Mouse (Mus musculus) megakaryocyte, adult 5-6 weeks (primary cell): ENCODE data around the gene Krt20. TPM values are rescaled to one million over a fixed set of nuclear protein-coding genes. Genes with fewer than 3 reads are reported as not detected.

ENCODE experiments used
- ATAC-seq: 2 replicates; pipeline ENCODE4 v1.8.0; 2016; ENCODE audit warnings: mild to moderate bottlenecking, inconsistent platforms; ENCODE audit not compliant: poor library complexity, severe bottlenecking
- total RNA-seq, 2 experiments: library from RNA; stranded (forward) in 1 of 2; stranded (reverse) in 1 of 2; fragments of 153-499, 151-499 nt in 1 of 2; fragments of 221-1000, 200-1000 nt in 1 of 2; gene quantifications; 2 replicates each; pipeline versions ENCODE4 v1.2.3 to v1.2.4; 2015 to 2017

Gene Krt20
- total RNA-seq, 2 experiments from 2014 or later: not detected

DNA sequence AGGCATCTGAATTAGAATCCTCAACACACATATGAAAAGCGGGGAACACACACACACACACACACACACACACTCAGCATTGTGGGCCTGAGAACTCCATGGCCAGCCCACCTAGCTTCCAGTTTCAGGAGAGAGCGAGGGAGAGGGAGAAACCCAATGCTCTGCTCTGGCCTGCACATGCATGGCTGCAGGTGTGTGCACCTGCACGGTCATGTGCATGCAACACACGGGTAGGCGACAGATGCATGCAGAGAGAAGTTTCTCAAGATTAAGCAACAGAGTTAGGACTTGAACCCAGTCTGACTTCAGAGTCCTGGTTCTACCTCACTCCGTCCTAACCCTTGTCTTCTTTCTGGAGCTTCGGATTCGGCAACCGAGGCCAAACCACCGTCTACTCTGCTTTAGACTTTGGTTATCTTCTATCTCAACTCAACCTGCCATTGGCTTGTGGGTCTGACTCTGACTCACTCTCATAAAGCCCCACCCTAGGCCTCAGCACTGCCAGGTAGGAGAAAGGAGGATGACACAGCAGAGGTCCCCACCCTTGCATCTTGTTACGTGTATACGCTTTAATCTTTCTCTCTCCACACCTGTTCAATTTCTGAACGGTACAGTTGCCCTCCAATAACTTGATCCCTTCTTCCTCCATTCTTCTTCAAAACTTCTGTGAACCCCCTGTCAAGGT, 23.3 kb downstream of the Krt20 start:
- ATAC-seq: no peak

DNA sequence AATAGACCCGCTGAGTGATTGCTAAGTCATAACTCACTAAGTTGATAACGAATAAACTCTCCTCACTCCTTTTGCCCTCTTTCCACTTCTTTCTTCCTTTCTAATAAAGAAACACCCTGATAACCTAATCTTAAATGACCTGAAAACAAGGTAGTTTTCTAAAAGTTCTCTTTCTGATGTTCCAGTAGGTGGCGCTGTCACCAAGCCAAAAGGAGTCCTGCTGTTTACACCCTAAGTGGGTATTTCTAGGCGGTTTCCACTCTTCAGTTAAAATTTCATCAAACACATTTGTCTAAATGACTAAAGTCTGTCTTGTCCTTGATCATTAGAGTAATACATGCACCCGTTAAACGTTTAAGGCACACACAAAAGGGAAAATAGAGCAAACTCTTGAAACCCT, 24.7 kb downstream of the Krt20 start:
- ATAC-seq: no peak

DNA sequence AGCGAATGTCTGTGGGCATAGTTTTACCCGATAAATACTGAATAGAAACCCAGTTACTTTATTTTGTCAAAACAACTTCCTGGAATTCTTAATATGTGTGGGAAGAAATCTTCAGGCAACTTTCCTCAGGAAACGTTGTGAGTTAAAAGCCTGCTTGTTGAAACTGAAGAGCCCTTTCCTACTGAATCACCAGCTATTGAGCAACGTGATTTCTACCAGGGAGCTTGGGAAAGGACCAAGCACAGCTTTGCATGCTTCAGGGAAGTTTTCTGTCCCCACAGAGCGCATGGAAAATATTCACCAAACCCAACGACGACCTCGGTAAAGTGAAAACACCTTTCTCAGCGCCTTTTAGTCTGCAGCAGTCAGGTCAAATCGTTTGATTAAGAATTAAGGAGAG, 31.8 kb downstream of the Krt20 start:
- ATAC-seq: no peak

DNA sequence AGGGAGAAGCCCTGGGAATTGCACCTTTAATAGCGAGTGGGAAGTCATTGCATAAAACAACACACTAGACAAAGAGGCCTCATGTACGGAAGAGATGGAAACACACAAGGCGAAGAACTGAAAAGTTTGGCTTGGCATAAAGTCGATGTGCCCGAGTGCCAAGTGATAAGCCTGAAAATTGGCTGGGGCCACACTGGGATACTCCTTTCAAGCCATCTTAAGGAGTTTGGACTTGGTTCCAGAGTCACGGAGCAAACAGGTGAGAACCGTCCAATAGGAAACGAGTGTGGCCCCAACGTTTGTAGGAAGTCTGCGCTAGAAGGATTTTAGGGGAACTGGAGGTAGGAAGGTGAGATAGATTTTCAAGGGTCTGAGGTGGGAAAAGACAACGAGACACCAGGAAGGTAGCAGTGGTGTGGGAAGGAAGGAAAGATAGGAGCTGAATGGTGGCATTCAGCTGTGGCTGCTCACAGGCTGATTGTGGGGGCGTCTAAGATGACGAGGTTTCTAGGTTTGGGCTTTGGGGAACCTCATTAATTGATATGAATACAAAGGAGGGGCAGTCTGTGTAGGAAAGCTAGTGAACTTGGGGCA, 37.9 kb downstream of the Krt20 start:
- no peak for ATAC-seq

DNA sequence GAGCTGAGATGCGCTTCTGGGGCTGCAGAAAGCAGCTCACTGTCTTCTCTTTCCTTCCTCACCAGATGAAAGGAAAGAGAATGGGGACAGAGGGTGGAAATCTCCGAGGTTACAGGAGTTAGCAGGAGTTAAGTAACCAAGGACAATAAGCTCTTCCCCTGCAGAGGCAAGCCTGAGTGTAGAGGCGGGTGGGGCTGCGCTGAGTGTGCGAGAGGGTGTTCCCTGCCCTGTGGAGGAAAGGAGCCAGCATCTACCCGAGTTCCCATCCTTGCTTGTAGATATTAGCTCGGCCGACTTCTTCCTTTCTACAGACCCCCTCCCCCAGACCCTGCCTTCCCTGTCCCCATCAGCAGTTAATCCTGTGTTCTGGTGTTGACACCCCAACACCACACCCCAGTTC, 39.1 kb downstream of the Krt20 start:
- no peak for ATAC-seq

DNA sequence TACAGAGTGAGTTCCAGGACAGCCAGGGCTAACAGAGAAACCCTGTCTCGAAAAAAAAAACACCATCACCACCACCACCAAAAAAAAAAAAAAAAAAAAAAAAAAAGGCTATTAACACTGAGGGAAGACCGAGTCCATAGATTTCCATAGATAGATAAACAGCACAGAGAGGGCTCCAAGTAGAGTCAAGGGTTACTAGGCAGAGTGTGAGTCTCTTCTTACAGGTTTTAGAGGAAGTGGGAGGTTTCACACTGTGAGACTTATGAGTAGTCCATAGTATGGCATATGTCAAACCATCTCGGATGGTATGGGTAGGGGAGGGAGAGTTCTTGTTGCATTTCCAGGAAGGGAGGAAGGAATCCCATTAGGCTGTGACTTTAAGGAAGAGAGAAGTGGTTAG, 39.9 kb downstream of the Krt20 start:
- no peak for ATAC-seq

DNA sequence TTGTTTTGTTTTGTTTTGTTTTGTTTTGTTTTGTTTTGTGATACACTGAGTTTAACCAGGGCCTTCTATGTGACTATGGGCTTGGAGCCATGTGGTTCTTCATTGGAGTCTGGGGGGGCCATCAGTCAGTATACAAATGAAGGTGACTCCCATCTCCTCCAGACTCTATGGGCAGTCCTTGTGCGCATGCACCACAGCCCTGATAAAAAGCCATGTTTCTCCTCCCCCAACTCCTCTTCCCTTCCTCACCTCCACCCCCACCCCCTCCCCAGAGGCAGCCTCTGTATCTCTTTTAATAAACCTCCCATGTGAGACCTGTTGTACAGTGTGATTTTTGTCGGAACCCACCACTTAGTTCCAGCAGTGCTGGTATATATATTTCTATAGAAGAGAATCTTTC, 41.3 kb downstream of the Krt20 start:
- no peak for ATAC-seq

DNA sequence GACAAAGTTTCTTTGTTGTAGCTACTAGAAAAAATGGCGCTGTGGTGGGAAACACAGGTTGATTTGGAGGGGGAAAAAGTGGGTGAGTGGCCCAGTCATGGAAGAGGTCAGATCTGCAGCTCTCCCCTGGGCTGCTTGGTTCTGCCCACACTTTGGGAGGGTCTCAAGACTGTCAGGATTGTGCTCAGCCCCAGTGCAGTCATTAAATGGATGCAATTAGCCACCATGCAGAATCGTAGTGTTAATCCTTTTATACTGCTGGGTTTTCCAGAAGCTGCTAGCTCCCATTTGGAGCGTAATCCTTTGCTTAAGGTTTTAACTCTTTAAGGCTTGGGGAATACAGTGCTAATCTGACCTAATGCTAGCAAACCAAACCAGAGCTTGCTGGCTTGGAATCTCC, 41.9 kb downstream of the Krt20 start:
- ATAC-seq: no peak

DNA sequence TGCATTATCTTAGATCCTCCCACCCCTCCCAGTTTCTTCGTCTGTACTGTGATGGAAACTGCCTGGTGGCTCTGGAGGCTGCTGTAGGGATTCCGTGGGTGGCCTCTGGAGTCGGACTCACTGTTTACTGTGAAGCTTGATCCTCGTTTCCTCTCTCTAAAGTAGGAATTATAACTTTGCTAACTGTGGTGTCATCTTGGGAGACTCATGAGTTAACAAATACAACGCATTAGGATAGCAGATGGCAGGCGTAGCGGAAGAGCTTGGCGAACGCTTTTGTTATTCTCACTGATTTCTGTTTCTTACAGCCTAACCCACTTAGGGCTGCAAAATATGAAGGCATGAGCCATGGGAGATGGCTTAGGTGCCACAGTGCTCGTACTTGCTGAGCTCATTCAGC, 45.5 kb downstream of the Krt20 start:
- ATAC-seq: no peak

DNA sequence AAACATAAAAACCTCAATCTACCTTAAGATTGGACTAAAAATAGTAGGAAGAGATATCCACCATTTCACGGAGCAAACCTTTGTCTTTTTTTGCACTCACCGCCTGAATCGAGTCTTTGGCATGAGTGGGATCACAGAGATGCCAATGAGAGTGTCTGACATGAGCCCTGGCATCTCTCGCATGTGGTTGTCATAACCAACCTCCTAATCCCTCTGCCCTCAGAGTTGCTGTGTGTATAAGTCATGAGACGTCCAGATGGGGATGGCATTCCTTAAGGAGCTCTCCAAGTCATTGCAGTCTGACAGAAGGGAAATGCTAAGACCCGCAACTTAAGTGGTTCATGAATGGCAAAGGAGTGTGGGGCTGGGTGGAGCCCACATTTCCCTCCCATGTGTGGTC, 46.6 kb downstream of the Krt20 start:
- no peak for ATAC-seq

DNA sequence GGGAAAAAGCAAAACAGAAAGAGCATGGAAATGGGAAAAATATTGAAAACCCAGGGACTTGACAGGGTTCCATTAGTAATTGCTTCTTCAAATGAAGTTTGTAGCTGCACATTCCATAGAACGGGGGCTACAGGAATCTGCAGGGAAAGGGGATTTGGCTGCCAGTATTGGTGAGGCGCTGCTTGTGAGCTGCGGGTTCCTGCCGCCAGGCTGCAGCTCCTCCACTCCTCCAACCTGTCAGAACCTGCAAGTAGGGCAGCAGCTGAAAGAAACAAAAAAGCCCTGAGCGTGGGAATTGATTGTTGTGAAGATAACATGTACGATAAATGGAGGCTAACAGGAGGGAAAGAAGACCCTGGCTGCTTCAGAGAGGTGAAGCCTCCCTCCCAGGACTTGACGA, 47.1 kb downstream of the Krt20 start:
- ATAC-seq: no peak

DNA sequence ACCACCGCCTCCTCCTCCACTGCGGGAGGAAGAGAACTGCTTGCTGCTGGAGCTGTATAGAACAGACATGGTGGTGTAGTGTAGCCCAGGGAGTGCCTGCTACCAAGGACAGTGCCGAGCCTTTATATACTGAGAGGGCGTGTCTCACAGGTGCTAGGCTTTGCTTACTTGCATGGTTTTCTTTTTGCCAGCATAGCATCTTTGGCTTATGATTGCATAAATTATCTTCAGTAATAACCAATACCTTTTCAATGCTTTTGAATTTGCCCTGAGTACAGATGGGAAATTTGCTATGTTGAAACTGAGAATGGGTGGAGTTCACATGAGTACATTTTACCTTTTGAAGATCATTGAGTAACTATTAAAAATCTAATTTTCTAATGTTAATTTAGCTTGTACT, 48.7 kb downstream of the Krt20 start, which contains the start of gene Krt10:
Gene Krt10, minus strand, starts transcription at position 101 of the 400 bp plus-strand sequence.
- no peak for ATAC-seq

DNA sequence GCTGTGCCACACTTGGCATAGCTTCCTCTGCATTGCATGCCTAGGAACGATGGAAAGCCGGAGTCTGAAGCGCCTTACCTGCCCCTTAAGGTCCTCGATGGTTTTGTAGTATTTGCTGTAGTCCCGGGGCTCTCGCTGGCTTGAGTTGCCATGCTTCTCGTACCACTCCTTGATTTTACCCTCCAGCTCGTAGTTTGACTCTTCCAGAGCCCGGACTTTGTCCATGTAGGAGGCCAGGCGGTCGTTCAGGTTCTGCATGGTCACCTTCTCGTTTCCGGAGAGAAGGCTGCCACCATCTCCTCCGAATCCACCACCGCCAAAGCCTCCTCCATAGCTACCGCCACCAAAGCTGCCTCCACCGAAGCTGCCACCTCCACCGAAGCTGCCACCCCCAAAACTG, 49.3 kb downstream of the Krt20 start:
- no peak for ATAC-seq

DNA sequence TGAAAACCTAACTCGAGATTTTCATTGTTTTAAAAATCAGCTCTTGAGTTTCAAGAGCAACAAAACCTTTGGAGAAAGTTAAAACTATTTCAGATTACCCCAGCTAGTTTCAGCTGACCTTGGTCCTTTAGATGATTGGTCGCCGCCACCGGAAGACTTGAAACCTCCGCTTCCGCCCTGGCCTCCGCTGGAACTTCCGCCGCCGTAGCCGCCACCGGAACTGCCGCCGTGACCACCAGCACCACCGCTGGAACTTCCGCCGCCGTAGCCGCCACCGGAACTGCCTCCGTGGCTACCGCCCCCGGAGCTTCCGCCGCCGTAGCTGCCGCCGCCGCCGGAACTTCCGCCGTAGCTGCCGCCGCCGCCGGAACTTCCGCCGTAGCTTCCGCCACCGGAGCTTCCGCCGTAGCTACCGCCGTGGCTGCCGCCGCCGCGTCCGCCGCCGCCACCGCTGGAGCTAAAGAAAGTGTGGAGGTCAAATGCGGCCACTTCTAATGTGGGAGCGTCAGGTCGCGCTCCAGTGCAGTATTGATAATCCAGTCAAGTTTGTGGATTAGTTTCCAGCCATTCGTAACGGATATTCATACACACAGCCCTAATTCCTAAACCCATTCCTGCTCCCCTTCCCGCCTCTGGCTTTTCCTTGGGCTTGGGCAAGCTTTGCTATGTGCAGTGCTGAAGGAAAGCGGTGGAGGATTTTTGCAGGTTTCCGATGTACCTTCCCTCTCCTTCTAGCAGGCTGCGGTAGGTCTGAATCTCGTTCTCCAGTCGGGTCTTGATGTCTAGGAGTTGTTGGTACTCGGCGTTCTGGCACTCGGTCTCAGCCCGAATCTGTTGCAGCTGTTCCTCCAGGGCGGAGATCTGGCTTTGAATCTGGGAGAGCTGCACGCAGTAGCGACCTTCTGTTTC, 51.9 kb downstream of the Krt20 start:
- ATAC-seq: peak; percentile 99

DNA sequence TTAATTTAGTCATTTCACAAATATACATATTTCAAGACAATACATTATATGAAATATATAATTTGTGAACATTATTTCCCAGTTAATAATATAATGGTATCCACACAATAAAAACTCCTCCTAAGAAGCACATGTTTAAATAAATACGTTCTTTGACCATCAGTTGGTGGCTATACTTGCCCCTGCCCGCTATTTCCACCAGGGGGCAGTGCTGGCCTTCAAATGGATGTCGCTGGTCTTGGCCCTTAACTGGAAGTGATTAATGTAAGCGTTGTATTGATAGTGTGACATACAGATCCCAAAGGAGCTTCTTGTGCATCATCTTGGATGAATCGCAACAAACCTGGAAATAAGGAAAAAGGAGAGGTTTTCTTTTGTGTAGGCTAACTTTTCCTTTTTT, 58.4 kb downstream of the Krt20 start:
- ATAC-seq: peak; percentile 79

Other genes with a start within 250 kb of the Krt20 start
- gene Smarce1, start 207.1 kb downstream of the Krt20 start, total RNA-seq (2015): 59.4 and 72.9 TPM in 2 replicates
- gene Smarce1, start 207.1 kb downstream of the Krt20 start, total RNA-seq (2017): 177 and 179 TPM in 2 replicates
- not detected in 2 replicates for gene Krt222, start 194.1 kb downstream of the Krt20 start, total RNA-seq (2015)
- not detected in 2 replicates for gene Krt222, start 194.1 kb downstream of the Krt20 start, total RNA-seq (2017)
- not detected in 2 replicates for gene Krt24, start 152.9 kb downstream of the Krt20 start, total RNA-seq (2015)
- gene Krt24, start 152.9 kb downstream of the Krt20 start, total RNA-seq (2017): not detected in 2 replicates
- not detected in 2 replicates for gene Krt25, start 115.2 kb downstream of the Krt20 start, total RNA-seq (2015)
- not detected in 2 replicates for gene Krt25, start 115.2 kb downstream of the Krt20 start, total RNA-seq (2017)
- not detected in 2 replicates for gene Krt26, start 100.2 kb downstream of the Krt20 start, total RNA-seq (2015)
- not detected in 2 replicates for gene Krt26, start 100.2 kb downstream of the Krt20 start, total RNA-seq (2017)
- not detected in 2 replicates for gene Krt27, start 87.0 kb downstream of the Krt20 start, total RNA-seq (2015)
- gene Krt27, start 87.0 kb downstream of the Krt20 start, total RNA-seq (2017): not detected in 2 replicates
- gene Krt28, start 63.2 kb downstream of the Krt20 start, total RNA-seq (2015): not detected in 2 replicates
- gene Krt28, start 63.2 kb downstream of the Krt20 start, total RNA-seq (2017): not detected in 2 replicates
- gene Krt10, start 48.8 kb downstream of the Krt20 start, total RNA-seq (2015): 1.7 and 3.1 TPM in 2 replicates
- gene Krt10, start 48.8 kb downstream of the Krt20 start, total RNA-seq (2017): 0.98 TPM in 1 of 2 replicates, not detected in the other
- not detected in 2 replicates for gene Krt12, start 15.9 kb downstream of the Krt20 start, total RNA-seq (2015)
- not detected in 2 replicates for gene Krt12, start 15.9 kb downstream of the Krt20 start, total RNA-seq (2017)
- not detected in 2 replicates for gene Krt23, start 55.0 kb upstream of the Krt20 start, total RNA-seq (2015)
- not detected in 2 replicates for gene Krt23, start 55.0 kb upstream of the Krt20 start, total RNA-seq (2017)
- gene Krt39, start 83.2 kb upstream of the Krt20 start, total RNA-seq (2015): not detected in 2 replicates
- gene Krt39, start 83.2 kb upstream of the Krt20 start, total RNA-seq (2017): not detected in 2 replicates
- not detected in 2 replicates for gene Krt40, start 105.0 kb upstream of the Krt20 start, total RNA-seq (2015)
- not detected in 2 replicates for gene Krt40, start 105.0 kb upstream of the Krt20 start, total RNA-seq (2017)
- not detected in 2 replicates for gene Krtap3-3, start 112.7 kb upstream of the Krt20 start, total RNA-seq (2015)
- gene Krtap3-3, start 112.7 kb upstream of the Krt20 start, total RNA-seq (2017): not detected in 2 replicates
- not detected in 2 replicates for gene Krtap3-2, start 118.7 kb upstream of the Krt20 start, total RNA-seq (2015)
- gene Krtap3-2, start 118.7 kb upstream of the Krt20 start, total RNA-seq (2017): not detected in 2 replicates
- not detected in 2 replicates for gene Gm11939, start 121.3 kb upstream of the Krt20 start, total RNA-seq (2015)
- not detected in 2 replicates for gene Gm11939, start 121.3 kb upstream of the Krt20 start, total RNA-seq (2017)
- not detected in 2 replicates for gene Krtap3-1, start 128.5 kb upstream of the Krt20 start, total RNA-seq (2015)
- gene Krtap3-1, start 128.5 kb upstream of the Krt20 start, total RNA-seq (2017): not detected in 2 replicates
- gene Krtap1-5, start 142.9 kb upstream of the Krt20 start, total RNA-seq (2015): not detected in 2 replicates
- not detected in 2 replicates for gene Krtap1-5, start 142.9 kb upstream of the Krt20 start, total RNA-seq (2017)
- not detected in 2 replicates for gene Krtap1-4, start 145.5 kb upstream of the Krt20 start, total RNA-seq (2015)
- gene Krtap1-4, start 145.5 kb upstream of the Krt20 start, total RNA-seq (2017): not detected in 2 replicates
- not detected in 2 replicates for gene Krtap1-3, start 153.2 kb upstream of the Krt20 start, total RNA-seq (2015)
- gene Krtap1-3, start 153.2 kb upstream of the Krt20 start, total RNA-seq (2017): not detected in 2 replicates
- gene Krtap9-3, start 160.0 kb upstream of the Krt20 start, total RNA-seq (2015): not detected in 2 replicates
- not detected in 2 replicates for gene Krtap9-3, start 160.0 kb upstream of the Krt20 start, total RNA-seq (2017)
- gene Gm11938, start 165.2 kb upstream of the Krt20 start, total RNA-seq (2015): not detected in 2 replicates
- gene Gm11938, start 165.2 kb upstream of the Krt20 start, total RNA-seq (2017): not detected in 2 replicates
- gene Gm11937, start 172.0 kb upstream of the Krt20 start, total RNA-seq (2015): not detected in 2 replicates
- gene Gm11937, start 172.0 kb upstream of the Krt20 start, total RNA-seq (2017): not detected in 2 replicates
- not detected in 2 replicates for gene Krtap2-4, start 176.7 kb upstream of the Krt20 start, total RNA-seq (2015)
- not detected in 2 replicates for gene Krtap2-4, start 176.7 kb upstream of the Krt20 start, total RNA-seq (2017)
- gene Gm11562, start 182.3 kb upstream of the Krt20 start, total RNA-seq (2015): not detected in 2 replicates
- gene Gm11562, start 182.3 kb upstream of the Krt20 start, total RNA-seq (2017): not detected in 2 replicates
- not detected in 2 replicates for gene Krtap4-1, start 190.1 kb upstream of the Krt20 start, total RNA-seq (2015)
- gene Krtap4-1, start 190.1 kb upstream of the Krt20 start, total RNA-seq (2017): not detected in 2 replicates
- not detected in 2 replicates for gene Krtap4-2, start 196.9 kb upstream of the Krt20 start, total RNA-seq (2015)
- not detected in 2 replicates for gene Krtap4-2, start 196.9 kb upstream of the Krt20 start, total RNA-seq (2017)
- not detected in 2 replicates for gene Krtap4-7, start 205.9 kb upstream of the Krt20 start, total RNA-seq (2015)
- not detected in 2 replicates for gene Krtap4-7, start 205.9 kb upstream of the Krt20 start, total RNA-seq (2017)
- gene Gm11555, start 212.1 kb upstream of the Krt20 start, total RNA-seq (2015): not detected in 2 replicates
- gene Gm11555, start 212.1 kb upstream of the Krt20 start, total RNA-seq (2017): not detected in 2 replicates
- gene Gm11563, start 220.8 kb upstream of the Krt20 start, total RNA-seq (2015): not detected in 2 replicates
- gene Gm11563, start 220.8 kb upstream of the Krt20 start, total RNA-seq (2017): not detected in 2 replicates
- gene Krtap4-6, start 227.8 kb upstream of the Krt20 start, total RNA-seq (2015): not detected in 2 replicates
- not detected in 2 replicates for gene Krtap4-6, start 227.8 kb upstream of the Krt20 start, total RNA-seq (2017)